Mouse (Mus musculus): ENCODE data around the gene Agrn. TPM values are rescaled to one million over a fixed set of nuclear protein-coding genes. Genes with fewer than 3 reads are reported as not detected.

Agrn gene
- total RNA-seq, 2 experiments from 2014 or later, result 7.0 to 8.6 TPM

Small RNA genes within 50 kb of the gene (microRNA-seq; reads per million reads assigned to microRNA genes)
- gene Mir7658, result 0 to 0.36 reads per million in 2 experiments

Other genes with a start within 250 kb of the Agrn start
- 10 to 100 TPM; 13.1 to 21.3 TPM for gene C1qtnf12, start 235.2 kb downstream of the Agrn start, total RNA-seq (2021)
- 1 to 10 TPM; 1.1 to 1.5 TPM for gene B3galt6, start 204.8 kb downstream of the Agrn start, total RNA-seq (2021)
- 10 to 100 TPM; 63.1 to 68.4 TPM for gene Sdf4, start 204.6 kb downstream of the Agrn start, total RNA-seq (2021)
- under 1 TPM; 0.59 to 0.94 TPM for gene Tnfrsf4, start 183.6 kb downstream of the Agrn start, total RNA-seq (2021)
- under 1 TPM in 1 of 2 experiments, not detected in 1; 0.48 TPM for gene Tnfrsf18, start 171.3 kb downstream of the Agrn start, total RNA-seq (2021)
- not detected for gene Ttll10, start 138.1 kb downstream of the Agrn start, total RNA-seq (2021)
- gene 9430015G10Rik, start 87.5 kb downstream of the Agrn start, total RNA-seq (2021), result 1 to 10 TPM; 3.1 to 4.7 TPM
- gene Rnf223, start 67.0 kb downstream of the Agrn start, total RNA-seq (2021), result not detected
- 1 to 10 TPM in 1 of 2 experiments, under 1 TPM in 1; 0.97 to 1.1 TPM for gene Isg15, start 3.3 kb upstream of the Agrn start, total RNA-seq (2021)
- 1 to 10 TPM; 2.8 to 4.4 TPM for gene AW011738, start 5.8 kb upstream of the Agrn start, total RNA-seq (2021)
- gene Perm1, start 18.4 kb upstream of the Agrn start, total RNA-seq (2021), result 100 to 1,000 TPM; 144 to 172 TPM
- 1 to 10 TPM; 5.0 to 5.9 TPM for gene Plekhn1, start 37.4 kb upstream of the Agrn start, total RNA-seq (2021)
- gene Noc2l, start 38.5 kb upstream of the Agrn start, total RNA-seq (2021), result 10 to 100 TPM; 25.2 to 29.4 TPM
- under 1 TPM in 1 of 2 experiments, not detected in 1; 0.25 TPM for gene Samd11, start 58.2 kb upstream of the Agrn start, total RNA-seq (2021)
- gene Vmn2r-ps159, start 133.6 kb upstream of the Agrn start, total RNA-seq (2021), result not detected

All from gastrocnemius, postnatal 36 days (tissue).